Mouse (Mus musculus) thymus, adult 2 months (tissue): ENCODE results near the gene Kpna7. TPM values are rescaled to one million over a fixed set of nuclear protein-coding genes. Genes with fewer than 3 reads are reported as not detected.
"Not testable (repeated sequence)": the region's sequence is repeated elsewhere in the genome, so short reads cannot be mapped to it uniquely, and the experiment has no call there.

Source experiments
- DNase-seq: peaks from one replicate; pipeline ENCODE4 v3.0.0; 2021
- H3K27ac ChIP-seq: fragments of 200-500 bp; 2 replicates; pipeline ENCODE4 v1.5.1; 2012; ENCODE audit warnings: low read length, control low read depth; ENCODE audit not compliant: control insufficient read depth, insufficient read depth
- H3K27me3 ChIP-seq: fragments of 200-500 bp; 2 replicates; pipeline ENCODE4 v1.6.1; 2012; ENCODE audit warnings: mild to moderate bottlenecking, low read length, moderate library complexity, mixed read lengths; ENCODE audit not compliant: control insufficient read depth, insufficient read depth
- H3K36me3 ChIP-seq: fragments of 200-500 bp; 2 replicates; pipeline ENCODE4 v1.6.1; 2012; ENCODE audit warnings: mild to moderate bottlenecking, low read length, moderate library complexity; ENCODE audit not compliant: control insufficient read depth, insufficient read depth
- H3K4me1 ChIP-seq: fragments of 200-500 bp; replicated peaks from 2 replicates; pipeline ENCODE4 v1.6.1; 2012; ENCODE audit warnings: low read length; ENCODE audit not compliant: control insufficient read depth, insufficient read depth
- H3K4me3 ChIP-seq: fragments of 200-500 bp; 2 replicates; pipeline ENCODE4 v1.5.1; 2012; ENCODE audit warnings: mild to moderate bottlenecking, low read length, control low read depth, moderate library complexity; ENCODE audit not compliant: control insufficient read depth, insufficient read depth
- CTCF ChIP-seq: fragments of 200-500 bp; IDR thresholded peaks from 2 replicates; pipeline ENCODE4 v1.5.1; 2012; ENCODE audit warnings: mild to moderate bottlenecking, control low read depth, low read length, moderate library complexity, borderline replicate concordance; ENCODE audit not compliant: control insufficient read depth, poor library complexity, insufficient read depth; ENCODE audit errors: extremely low read depth
- POLR2A ChIP-seq: fragments of 200-500 bp; IDR thresholded peaks from 2 replicates; pipeline ENCODE4 v1.6.1; 2012; ENCODE audit warnings: mild to moderate bottlenecking, low read length, control low read depth, moderate library complexity; ENCODE audit not compliant: control insufficient read depth, poor library complexity, insufficient read depth; ENCODE audit errors: extremely low read depth
- WGBS: fragments of 180-500 bp; shearing (Covaris S2); methylation state at CpG from one replicate; pipeline ENCODE4 v1.1.7; 2018; 5-methylcytosine and 5-hydroxymethylcytosine counted together
- polyA plus RNA-seq: library from polyadenylated mRNA; depleted of rRNA; stranded (reverse); fragments of >200 nt; gene quantifications from 2 replicates; pipeline ENCODE4 v1.2.3, GENCODE M21; 2012

Gene Kpna7
- polyA plus RNA-seq, 1 experiment = 0.27 TPM

DNA sequence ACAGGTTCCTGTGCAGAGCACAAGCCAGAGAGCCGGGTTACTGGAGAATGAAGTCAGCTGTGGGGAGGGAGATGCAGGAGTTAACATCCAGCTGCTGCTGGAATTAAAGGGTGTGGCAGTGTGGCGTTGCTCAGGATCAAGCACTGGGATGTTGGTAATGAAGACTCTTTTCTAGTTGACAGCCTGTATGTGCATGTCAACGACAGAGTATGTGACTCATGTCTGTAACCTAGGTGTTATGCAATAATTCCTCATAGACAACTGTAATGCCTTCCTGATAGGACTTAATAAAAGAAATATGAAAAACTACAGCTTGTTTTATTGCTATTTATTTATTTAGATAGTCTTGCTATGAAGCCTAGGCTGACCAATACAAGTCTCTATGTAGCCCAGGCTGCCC is 15.0 kb downstream of the Kpna7 start:
- H3K27me3 ChIP-seq = no peaks in the 10 kb centered on the region
- no peaks in the 10 kb centered on the region for H3K36me3 ChIP-seq
- no peak for DNase-seq
- no peak overlapping the region for H3K27ac ChIP-seq
- H3K4me1 ChIP-seq = no peaks in the 10 kb centered on the region
- TF ChIP-seq CTCF = no peak
- TF ChIP-seq POLR2A = no peak
- 74% methylated on average over 3 of the region's 3 CpGs for whole genome bisulfite sequencing
- no peak overlapping the region for H3K4me3 ChIP-seq

DNA sequence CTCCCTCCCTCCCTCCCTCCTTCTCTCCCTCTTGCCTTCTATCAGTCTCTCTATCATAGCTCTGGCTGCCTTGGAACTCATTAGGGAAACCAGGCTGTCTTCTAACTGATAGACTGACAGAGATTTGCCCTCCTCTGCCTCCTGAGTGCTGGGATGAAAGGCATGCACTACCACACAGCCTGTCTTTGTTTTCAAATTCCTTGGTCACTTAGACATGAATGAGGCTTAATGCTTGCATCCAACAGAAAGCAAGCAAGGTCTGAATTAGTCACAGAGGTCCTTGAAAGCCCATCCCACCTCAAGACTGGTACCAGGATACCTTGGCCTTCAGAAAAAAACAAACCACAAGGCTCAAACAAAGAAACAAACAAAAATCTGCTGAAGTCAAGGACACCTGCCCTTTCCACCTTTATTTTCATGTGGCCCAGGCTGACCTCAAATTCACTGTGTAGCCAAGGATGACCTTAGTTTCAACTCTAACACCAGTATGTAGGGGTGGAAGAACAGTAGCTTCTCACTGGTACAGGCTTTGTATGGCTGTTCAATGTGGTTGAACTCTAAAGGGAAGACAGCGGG is 19.0 kb downstream of the Kpna7 start:
- DNase-seq = no peak
- H3K4me1 ChIP-seq = no peaks in the 10 kb centered on the region
- H3K4me3 ChIP-seq = no peak overlapping the region
- H3K27ac ChIP-seq = no peak overlapping the region
- WGBS = 88% methylated on average over 1 of the region's 1 CpGs
- TF ChIP-seq CTCF = no peak
- no peak for TF ChIP-seq POLR2A
- H3K36me3 ChIP-seq = no peaks in the 10 kb centered on the region
- H3K27me3 ChIP-seq = no peaks in the 10 kb centered on the region

DNA sequence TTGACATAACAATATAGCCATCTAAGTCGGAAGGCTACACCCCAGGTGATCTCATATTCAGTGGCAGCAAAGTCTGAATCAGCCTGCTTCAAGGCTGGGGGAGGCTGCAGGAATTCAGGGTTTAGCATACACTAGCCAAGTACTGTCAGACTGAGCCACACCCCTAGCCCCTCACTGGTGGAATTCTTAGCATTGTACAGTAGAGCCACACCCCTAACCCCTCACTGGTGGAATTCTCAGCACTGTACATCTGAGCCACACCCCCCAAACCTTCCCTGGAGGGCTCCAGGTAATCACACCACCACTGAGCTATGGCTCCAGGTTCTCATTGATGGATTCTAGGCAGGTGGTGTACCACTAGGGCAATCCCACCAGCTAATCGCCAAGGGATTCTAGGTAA is 24.3 kb downstream of the Kpna7 start:
- no peaks in the 10 kb centered on the region for H3K27me3 ChIP-seq
- H3K36me3 ChIP-seq = no peaks in the 10 kb centered on the region
- TF ChIP-seq POLR2A = no peak
- TF ChIP-seq CTCF = no peak
- no peak overlapping the region for H3K4me3 ChIP-seq
- WGBS = 96% methylated on average over 2 of the region's 2 CpGs
- DNase-seq = no peak
- H3K4me1 ChIP-seq = no peaks in the 10 kb centered on the region
- no peak overlapping the region for H3K27ac ChIP-seq

DNA sequence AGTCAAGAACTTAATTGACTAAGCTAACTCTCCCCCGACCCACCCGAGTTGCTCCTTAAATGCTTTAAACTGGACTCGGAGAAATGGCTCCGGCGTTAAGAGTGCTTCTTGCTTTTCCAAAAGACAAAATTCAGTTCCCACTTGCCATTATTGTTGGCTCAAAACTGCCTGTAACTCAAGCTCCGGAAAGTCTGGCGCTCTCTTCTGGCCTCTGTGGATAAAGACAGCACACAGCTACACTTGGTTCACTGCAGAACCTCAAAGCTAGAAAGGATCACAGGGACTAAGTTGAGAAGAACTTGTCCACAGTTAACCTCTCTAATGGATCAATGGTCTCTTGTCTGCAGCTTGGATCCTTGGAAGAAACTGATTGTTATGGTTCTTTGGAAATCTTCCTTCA is 25.1 kb downstream of the Kpna7 start:
- no peak for TF ChIP-seq CTCF
- no peak for TF ChIP-seq POLR2A
- WGBS = 96% methylated on average over 7 of the region's 7 CpGs
- Histone ChIP-seq H3K27me3 (no peaks in the 10 kb centered on the region), H3K27ac (no peak overlapping the region), H3K36me3 (no peaks in the 10 kb centered on the region), H3K4me3 (no peak overlapping the region), H3K4me1 (no peaks in the 10 kb centered on the region)
- no peak for DNase-seq

DNA sequence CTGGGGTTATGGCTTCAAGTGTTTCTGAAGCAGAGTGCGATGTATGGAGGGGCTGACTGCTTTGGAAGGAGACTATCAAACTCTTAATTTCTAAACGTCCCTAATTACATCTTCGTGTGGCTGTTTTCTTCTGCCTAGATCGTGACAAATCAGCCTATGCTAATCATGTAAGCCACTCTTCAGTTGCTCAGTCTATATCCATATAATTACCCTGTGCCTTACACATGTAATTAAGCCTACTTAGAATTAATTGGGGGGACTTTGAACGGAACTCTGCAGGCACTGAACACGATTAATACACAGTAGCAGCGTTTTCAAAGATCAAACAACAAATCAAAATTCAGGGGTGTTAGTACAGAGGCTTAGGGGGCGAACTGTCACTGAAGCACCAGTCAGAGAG is 25.9 kb downstream of the Kpna7 start:
- Histone ChIP-seq H3K27ac (no peak overlapping the region), H3K27me3 (no peaks in the 10 kb centered on the region), H3K4me3 (no peak overlapping the region), H3K36me3 (no peaks in the 10 kb centered on the region), H3K4me1 (no peaks in the 10 kb centered on the region)
- TF ChIP-seq POLR2A (no peak), CTCF (no peak)
- WGBS = 91% methylated on average over 8 of the region's 8 CpGs
- no peak for DNase-seq

DNA sequence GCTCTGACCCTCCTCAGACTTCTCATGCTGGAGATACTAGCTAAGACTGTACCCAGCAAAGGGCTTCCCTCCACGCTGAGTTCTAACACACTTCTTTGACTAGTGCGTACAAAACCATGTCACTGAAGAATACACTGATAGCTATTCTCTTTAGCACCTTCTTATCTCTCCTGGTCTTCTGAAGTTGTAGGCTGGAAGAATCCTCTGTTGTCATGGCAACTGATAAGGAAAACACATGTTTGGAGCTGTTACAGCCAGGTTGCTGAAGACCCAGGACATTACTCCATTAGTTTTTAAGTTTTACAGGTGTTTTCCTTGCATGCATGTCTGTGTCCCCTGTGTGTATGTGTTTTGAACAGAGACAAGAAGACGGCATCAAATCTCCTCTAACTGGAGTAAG is 29.6 kb downstream of the Kpna7 start:
- not testable (repeated sequence) for H3K4me3 ChIP-seq, H3K27ac ChIP-seq, H3K36me3 ChIP-seq, H3K4me1 ChIP-seq, DNase-seq, H3K27me3 ChIP-seq
- WGBS = 85% methylated on average over 3 of the region's 3 CpGs

DNA sequence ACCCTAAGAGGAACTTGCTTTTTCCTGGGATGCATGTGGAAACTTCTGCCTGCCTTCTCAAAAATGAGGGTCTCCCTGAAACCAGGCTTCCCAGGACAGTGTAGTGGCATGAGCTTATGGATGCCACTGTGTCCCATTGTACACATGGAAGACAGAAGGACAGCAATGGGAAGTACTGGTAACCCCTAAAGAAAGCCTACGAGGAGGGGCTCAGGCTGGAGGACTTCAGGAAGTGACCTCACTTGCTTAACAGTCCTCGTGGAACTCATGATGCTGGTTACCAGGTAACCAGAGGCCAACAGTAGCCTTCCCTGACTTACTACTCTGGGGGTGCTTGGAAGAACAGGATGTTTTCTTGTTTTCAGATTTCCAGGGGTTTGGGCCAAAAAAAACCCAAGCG is 41.1 kb downstream of the Kpna7 start, which contains the start of gene 1700018F24Rik:
Gene 1700018F24Rik (plus strand): TSS at position 301 of the 400 bp plus-strand sequence.
- WGBS = 47% methylated on average over 3 of the region's 3 CpGs
- not testable (repeated sequence) for DNase-seq, H3K4me1 ChIP-seq, H3K27me3 ChIP-seq, H3K36me3 ChIP-seq, H3K27ac ChIP-seq, H3K4me3 ChIP-seq
